In the genomic region with DNA sequence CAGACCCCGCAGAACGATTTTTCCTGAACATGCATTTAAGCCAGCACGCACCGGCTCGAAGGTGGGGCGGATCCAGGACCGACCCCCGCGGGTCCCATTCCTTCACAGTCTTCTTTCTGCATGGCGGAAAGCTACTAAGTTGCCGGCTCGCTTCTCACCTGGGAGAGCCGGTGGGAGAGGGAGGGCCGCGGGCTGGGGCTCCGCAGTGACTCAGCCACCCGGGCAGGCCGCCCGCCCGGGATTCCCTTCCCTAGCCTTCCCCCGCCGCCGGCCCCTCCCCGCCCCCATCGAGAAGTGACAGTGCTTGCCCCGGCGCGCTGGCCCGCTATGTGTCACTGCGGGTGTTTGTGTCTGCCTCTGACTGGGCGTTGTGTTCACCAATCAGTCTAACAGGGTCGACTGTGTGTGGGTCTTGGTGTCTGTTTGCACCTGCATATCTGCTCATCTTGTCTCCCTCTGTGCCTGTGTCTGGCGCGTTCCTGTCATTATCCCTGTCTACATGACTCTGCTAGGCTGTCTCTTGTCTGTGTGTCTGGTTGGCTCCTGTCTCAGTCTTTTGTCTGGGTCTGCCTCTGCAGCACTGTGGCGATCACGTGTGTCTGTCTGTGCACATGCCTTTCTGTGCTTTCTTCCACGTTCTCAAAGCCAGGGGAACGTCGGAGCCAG, we compare ENCODE assay signal across 8 mouse cellular contexts. TPM values are rescaled to one million over a fixed set of nuclear protein-coding genes. Genes with fewer than 3 reads are reported as not detected.
DNase-seq lines count a peak whose midpoint lies in the region; ATAC-seq and TF ChIP-seq lines count a peak whose summit lies in the region.

No protein-coding gene starts in this region.

- peak overlapping the region; percentile 93 for H3K4me2 ChIP-seq in forebrain, embryonic 15.5 days (replicated peaks)
- H3K4me2 ChIP-seq in hindbrain, embryonic 13.5 days = peak overlapping the region; percentile 99
- H3K4me2 ChIP-seq in limb, embryonic 12.5 days = peak overlapping the region; percentile 99
- peak overlapping the region; percentile 96 for H3K4me2 ChIP-seq in midbrain, embryonic 13.5 days (replicated peaks)

- H3K4me1 ChIP-seq in bone marrow macrophage, adult 2 months (ENCODE audit: control insufficient read depth, insufficient read depth, low read length) = peaks cover 29% of the 10 kb centered on the region
- peaks cover 64% of the 10 kb centered on the region for H3K4me1 ChIP-seq in forebrain, embryonic 15.5 days
- peaks cover 71% of the 10 kb centered on the region for H3K4me1 ChIP-seq in hindbrain, embryonic 13.5 days (replicated peaks)
- H3K4me1 ChIP-seq in limb, embryonic 12.5 days (replicated peaks) = peaks cover 56% of the 10 kb centered on the region
- H3K4me1 ChIP-seq in midbrain, embryonic 13.5 days (replicated peaks) = peaks cover 70% of the 10 kb centered on the region
- H3K4me1 ChIP-seq in testis, adult 2 months (ENCODE audit: control insufficient read depth, insufficient read depth, low read length) = peaks cover 54% of the 10 kb centered on the region

- peak; percentile 52 to 56 for DNase-seq in frontal cortex, postnatal 14 days (ENCODE audit: low spot score in 2 of 2)

- no peak for TF ChIP-seq CTCF in bone marrow macrophage, adult 2 months (IDR thresholded peaks at IDR 0.05; ENCODE audit: low read depth, low read length)
- TF ChIP-seq CTCF in testis, adult 2 months (IDR thresholded peaks at IDR 0.05; ENCODE audit: control insufficient read depth, insufficient read depth, insufficient replicate concordance, low read depth, low read length) = no peak

- H3K4me3 ChIP-seq in bone marrow macrophage, adult 2 months (ENCODE audit: insufficient read depth, low read length) = peak overlapping the region; percentile 82
- H3K4me3 ChIP-seq in forebrain, embryonic 15.5 days = peak overlapping the region; percentile 79
- peak overlapping the region; percentile 83 for H3K4me3 ChIP-seq in hindbrain, embryonic 13.5 days
- peak overlapping the region; percentile 79 for H3K4me3 ChIP-seq in limb, embryonic 12.5 days (replicated peaks)
- peak overlapping the region; percentile 83 for H3K4me3 ChIP-seq in midbrain, embryonic 13.5 days (replicated peaks)
- peak overlapping the region; percentile 93 for H3K4me3 ChIP-seq in testis, adult 2 months (ENCODE audit: control insufficient read depth, low read depth, low read length)

- TF ChIP-seq POLR2A in bone marrow macrophage, adult 2 months (IDR thresholded peaks at IDR 0.05; ENCODE audit: borderline replicate concordance, low read depth, low read length) = no peak
- TF ChIP-seq POLR2A in testis, adult 2 months (IDR thresholded peaks at IDR 0.05; ENCODE audit: control insufficient read depth, low read depth, low read length) = peak; percentile 44; the same call in 1 of the 2 replicates

- ATAC-seq in frontal cortex, adult (ENCODE audit: low TSS enrichment) = no peak
- ATAC-seq in forebrain, embryonic 15.5 days (replicated peaks) = no peak
- ATAC-seq in hindbrain, embryonic 13.5 days (ENCODE audit: low FRiP score) = no peak
- no peak for ATAC-seq in limb, embryonic 12.5 days (ENCODE audit: insufficient number of reproducible peaks, insufficient read depth, low FRiP score, low TSS enrichment, low read depth)
- ATAC-seq in midbrain, embryonic 13.5 days = no peak

- H3K36me3 ChIP-seq in forebrain, embryonic 15.5 days = peaks cover 19% of the 10 kb centered on the region
- peaks cover 29% of the 10 kb centered on the region for H3K36me3 ChIP-seq in hindbrain, embryonic 13.5 days
- H3K36me3 ChIP-seq in limb, embryonic 12.5 days = peaks cover 37% of the 10 kb centered on the region
- H3K36me3 ChIP-seq in midbrain, embryonic 13.5 days = peaks cover 30% of the 10 kb centered on the region
- no peaks in the 10 kb centered on the region for H3K36me3 ChIP-seq in testis, adult 2 months (ENCODE audit: control insufficient read depth, insufficient read depth, low read length)

- H3K9ac ChIP-seq in forebrain, embryonic 15.5 days (replicated peaks) = peak overlapping the region; percentile 89
- peak overlapping the region; percentile 99 for H3K9ac ChIP-seq in hindbrain, embryonic 13.5 days
- H3K9ac ChIP-seq in limb, embryonic 12.5 days (replicated peaks) = peak overlapping the region; percentile 82
- peak overlapping the region; percentile 99 for H3K9ac ChIP-seq in midbrain, embryonic 13.5 days (replicated peaks)

- WGBS in forebrain, embryonic 15.5 days = under 1% methylated on average over 39 of the region's 39 CpGs
- WGBS in hindbrain, embryonic 13.5 days = under 1% methylated on average over 39 of the region's 39 CpGs
- 1% methylated on average over 39 of the region's 39 CpGs for WGBS in limb, embryonic 12.5 days
- 1% methylated on average over 37 of the region's 39 CpGs for WGBS in midbrain, embryonic 13.5 days

- no peaks in the 10 kb centered on the region for H3K27me3 ChIP-seq in forebrain, embryonic 15.5 days
- no peaks in the 10 kb centered on the region for H3K27me3 ChIP-seq in hindbrain, embryonic 13.5 days
- no peaks in the 10 kb centered on the region for H3K27me3 ChIP-seq in limb, embryonic 12.5 days
- no peaks in the 10 kb centered on the region for H3K27me3 ChIP-seq in midbrain, embryonic 13.5 days
- H3K27me3 ChIP-seq in testis, adult 2 months (ENCODE audit: control insufficient read depth, insufficient read depth, low read length) = no peaks in the 10 kb centered on the region

- no peaks in the 10 kb centered on the region for H3K9me3 ChIP-seq in forebrain, embryonic 15.5 days
- no peaks in the 10 kb centered on the region for H3K9me3 ChIP-seq in hindbrain, embryonic 13.5 days
- no peaks in the 10 kb centered on the region for H3K9me3 ChIP-seq in limb, embryonic 12.5 days
- no peaks in the 10 kb centered on the region for H3K9me3 ChIP-seq in midbrain, embryonic 13.5 days

- peak overlapping the region; percentile 71 for H3K27ac ChIP-seq in bone marrow macrophage, adult 2 months (ENCODE audit: insufficient read depth, low read depth, low read length)
- H3K27ac ChIP-seq in forebrain, embryonic 15.5 days (replicated peaks) = peak overlapping the region; percentile 99
- peak overlapping the region; percentile 100 for H3K27ac ChIP-seq in hindbrain, embryonic 13.5 days
- H3K27ac ChIP-seq in limb, embryonic 12.5 days = peak overlapping the region; percentile 97
- H3K27ac ChIP-seq in midbrain, embryonic 13.5 days = peak overlapping the region; percentile 100
- peak overlapping the region; percentile 94 for H3K27ac ChIP-seq in testis, adult 2 months (ENCODE audit: control insufficient read depth, insufficient read depth, low read depth, low read length)

RNA-seq across cellular contexts. Expression of a gene that starts 1.8 kb away (rescaled TPM):
- 8.1 and 9.3 TPM in 2 replicates for polyA plus RNA-seq in bone marrow macrophage, adult 2 months (2012; ENCODE audit: insufficient read depth, insufficient read length, missing spikeins)
- 56.6 and 58.9 TPM in 2 replicates for polyA plus RNA-seq in forebrain, embryonic 15.5 days (2015; fragmentation: Nextera tagmentation; extraction: Ambion mirVana)
- 50.6 and 51.3 TPM in 2 replicates for polyA plus RNA-seq in hindbrain, embryonic 13.5 days (2015; fragmentation: Nextera tagmentation; extraction: Ambion mirVana)
- polyA plus RNA-seq in limb, embryonic 12.5 days (2016; fragmentation: Nextera tagmentation; extraction: Ambion mirVana) = 45.4 and 49.1 TPM in 2 replicates
- polyA plus RNA-seq in midbrain, embryonic 13.5 days (2015; fragmentation: Nextera tagmentation; extraction: Ambion mirVana) = 54.9 and 59.2 TPM in 2 replicates
- 8.0 and 8.6 TPM in 2 replicates for polyA plus RNA-seq in testis, adult 2 months (2012; rRNA removed)

RNA-seq across cellular contexts. Expression of a gene that starts 13.6 kb away (rescaled TPM):
- not detected in 2 replicates for polyA plus RNA-seq in bone marrow macrophage, adult 2 months (2012; ENCODE audit: insufficient read depth, insufficient read length, missing spikeins)
- polyA plus RNA-seq in forebrain, embryonic 15.5 days (2015; fragmentation: Nextera tagmentation; extraction: Ambion mirVana) = 5.9 and 6.7 TPM in 2 replicates
- 7.1 and 8.7 TPM in 2 replicates for polyA plus RNA-seq in hindbrain, embryonic 13.5 days (2015; fragmentation: Nextera tagmentation; extraction: Ambion mirVana)
- 24.2 and 25.4 TPM in 2 replicates for polyA plus RNA-seq in limb, embryonic 12.5 days (2016; fragmentation: Nextera tagmentation; extraction: Ambion mirVana)
- 4.9 and 7.0 TPM in 2 replicates for polyA plus RNA-seq in midbrain, embryonic 13.5 days (2015; fragmentation: Nextera tagmentation; extraction: Ambion mirVana)
- 2.0 and 2.4 TPM in 2 replicates for polyA plus RNA-seq in testis, adult 2 months (2012; rRNA removed)

RNA-seq across cellular contexts. Expression of a gene that starts 16.2 kb away (rescaled TPM):
- polyA plus RNA-seq in bone marrow macrophage, adult 2 months (2012; ENCODE audit: insufficient read depth, insufficient read length, missing spikeins) = 22.5 and 23.2 TPM in 2 replicates
- polyA plus RNA-seq in forebrain, embryonic 15.5 days (2015; fragmentation: Nextera tagmentation; extraction: Ambion mirVana) = 44.3 and 45.9 TPM in 2 replicates
- polyA plus RNA-seq in hindbrain, embryonic 13.5 days (2015; fragmentation: Nextera tagmentation; extraction: Ambion mirVana) = 34.9 and 35.5 TPM in 2 replicates
- polyA plus RNA-seq in limb, embryonic 12.5 days (2016; fragmentation: Nextera tagmentation; extraction: Ambion mirVana) = 42.5 and 42.6 TPM in 2 replicates
- polyA plus RNA-seq in midbrain, embryonic 13.5 days (2015; fragmentation: Nextera tagmentation; extraction: Ambion mirVana) = 41.8 and 47.7 TPM in 2 replicates
- 35.3 and 42.5 TPM in 2 replicates for polyA plus RNA-seq in testis, adult 2 months (2012; rRNA removed)

RNA-seq across cellular contexts. Expression of a gene that starts 16.4 kb away (rescaled TPM):
- polyA plus RNA-seq in bone marrow macrophage, adult 2 months (2012; ENCODE audit: insufficient read depth, insufficient read length, missing spikeins) = 69.8 and 73.7 TPM in 2 replicates
- 89.4 and 91.9 TPM in 2 replicates for polyA plus RNA-seq in forebrain, embryonic 15.5 days (2015; fragmentation: Nextera tagmentation; extraction: Ambion mirVana)
- polyA plus RNA-seq in hindbrain, embryonic 13.5 days (2015; fragmentation: Nextera tagmentation; extraction: Ambion mirVana) = 103 and 105 TPM in 2 replicates
- polyA plus RNA-seq in limb, embryonic 12.5 days (2016; fragmentation: Nextera tagmentation; extraction: Ambion mirVana) = 126 and 136 TPM in 2 replicates
- polyA plus RNA-seq in midbrain, embryonic 13.5 days (2015; fragmentation: Nextera tagmentation; extraction: Ambion mirVana) = 92.2 and 105 TPM in 2 replicates
- 325 and 343 TPM in 2 replicates for polyA plus RNA-seq in testis, adult 2 months (2012; rRNA removed)

RNA-seq across cellular contexts. Expression of a gene that starts 42.5 kb away (rescaled TPM):
- polyA plus RNA-seq in bone marrow macrophage, adult 2 months (2012; ENCODE audit: insufficient read depth, insufficient read length, missing spikeins) = 134 and 137 TPM in 2 replicates
- 127 and 138 TPM in 2 replicates for polyA plus RNA-seq in forebrain, embryonic 15.5 days (2015; fragmentation: Nextera tagmentation; extraction: Ambion mirVana)
- polyA plus RNA-seq in hindbrain, embryonic 13.5 days (2015; fragmentation: Nextera tagmentation; extraction: Ambion mirVana) = 92.4 and 93.5 TPM in 2 replicates
- polyA plus RNA-seq in limb, embryonic 12.5 days (2016; fragmentation: Nextera tagmentation; extraction: Ambion mirVana) = 121 and 124 TPM in 2 replicates
- 83.5 and 91.9 TPM in 2 replicates for polyA plus RNA-seq in midbrain, embryonic 13.5 days (2015; fragmentation: Nextera tagmentation; extraction: Ambion mirVana)
- polyA plus RNA-seq in testis, adult 2 months (2012; rRNA removed) = 49.4 and 52.5 TPM in 2 replicates
